ENCODE assay signal across 7 mouse cellular contexts in genomic region chrX:109012371-109013031, GRCm38 (mm10). TPM values are rescaled to one million over a fixed set of nuclear protein-coding genes. Genes with fewer than 3 reads are reported as not detected.
DNase-seq lines count a peak whose midpoint lies in the region; ATAC-seq lines count a peak whose summit lies in the region.

No protein-coding gene starts in this region.

- no peaks in the 10 kb centered on the region for H3K9me3 ChIP-seq in hindbrain, embryonic 16.5 days (ENCODE audit: control insufficient read depth, low read length)

- peak overlapping the region; percentile 66 for H3K4me2 ChIP-seq in hindbrain, embryonic 16.5 days (ENCODE audit: low read length)

- peak overlapping the region; percentile 52 for H3K4me3 ChIP-seq in hindbrain, embryonic 16.5 days (ENCODE audit: low read length)

- H3K27me3 ChIP-seq in hindbrain, embryonic 16.5 days (replicated peaks; ENCODE audit: control insufficient read depth, insufficient read depth, low read length): no peaks in the 10 kb centered on the region

- WGBS in hindbrain, embryonic 16.5 days: 18% methylated on average over 23 of the region's 23 CpGs

- no peaks in the 10 kb centered on the region for H3K36me3 ChIP-seq in hindbrain, embryonic 16.5 days (ENCODE audit: control insufficient read depth, insufficient read depth, low read length)

- peak overlapping the region; percentile 54 for H3K9ac ChIP-seq in hindbrain, embryonic 16.5 days (ENCODE audit: low read depth, low read length)

- ATAC-seq in hindbrain, embryonic 16.5 days: peak; percentile 84

- peak; percentile 68 for DNase-seq in ZHBTc4 (ENCODE audit: low read depth, low spot score)
- peak; percentile 41 for DNase-seq in cerebellum, adult 9-11 months
- peak; percentile 9 to 20 for DNase-seq in frontal cortex, postnatal 10 days (ENCODE audit: low spot score in 2 of 2)
- peak; percentile 4 for DNase-seq in left cerebral cortex, adult 11 months (ENCODE audit: low spot score)
- DNase-seq in lung, postnatal 36 days: peak; percentile 58
- peak; percentile 47 to 60 for DNase-seq in right cerebral cortex, postnatal 10 days (ENCODE audit: low spot score in 2 of 2)

- peak overlapping the region; percentile 14; the same call in 1 of the 2 replicates for H3K27ac ChIP-seq in hindbrain, embryonic 16.5 days (ENCODE audit: low read depth, low read length)

- no peaks in the 10 kb centered on the region for H3K4me1 ChIP-seq in hindbrain, embryonic 16.5 days (ENCODE audit: control insufficient read depth, insufficient read depth, low read depth, low read length)

RNA-seq across cellular contexts. Expression of gene Hmgn5, which starts 0.7 kb away (rescaled TPM):
- polyA plus RNA-seq in hindbrain, embryonic 16.5 days (2015; fragmentation: Nextera tagmentation; extraction: Ambion mirVana): 9.6 and 10.1 TPM in 2 replicates

Comparison
In these comparisons a context has a peak if more than half of its experiments do, and no peak if none do; other contexts are left out.
1. Peak in every context shown above with its lines: DNase-seq, ATAC-seq, H3K4me3 ChIP-seq and H3K27ac ChIP-seq.
2. DNase-seq: peak in every context shown above with its lines; median percentile 68 in ZHBTc4; 58 in lung, postnatal 36 days; 54 in right cerebral cortex, postnatal 10 days; 41 in cerebellum, adult 9-11 months; 14 in frontal cortex, postnatal 10 days; 4 in left cerebral cortex, adult 11 months.